Mouse (Mus musculus) left cerebral cortex, adult 2 months (tissue): ENCODE data around the gene Lck. TPM values are rescaled to one million over a fixed set of nuclear protein-coding genes. Genes with fewer than 3 reads are reported as not detected.
A peak's percentile ranks its signal among the peaks of the same experiment; 100 is the strongest.
"Not testable (repeated sequence)": the region's sequence is repeated elsewhere in the genome, so short reads cannot be mapped to it uniquely, and the experiment has no call there.

ENCODE experiments used
- DNase-seq, 2 experiments: peaks; one replicate each; pipeline ENCODE4 v3.0.0; 2021 to 2022; ENCODE audit warnings: low spot score in 2 of 2, mixed read lengths in 1 of 2; ENCODE audit errors: extremely low spot score in 1 of 2
- H3K27ac ChIP-seq: fragments of 200-600 bp; 2 replicates; pipeline ENCODE4 v1.8.1; 2022
- H3K4me3 ChIP-seq: fragments of 200-600 bp; 2 replicates; pipeline ENCODE4 v1.8.1; 2022
- CTCF ChIP-seq: fragments of 200-600 bp; IDR thresholded peaks from 2 replicates; pipeline ENCODE4 v1.8.1; 2022; ENCODE audit warnings: antibody characterized with exemption, mild to moderate bottlenecking, moderate library complexity
- intact Hi-C: fragments of 180-260 bp; cut with DNase I; formaldehyde crosslinking; loops from one replicate; pipeline ENCODE4 v1.15.1; 2025
- total RNA-seq, 2 experiments: library from RNA; stranded (reverse); gene quantifications; 2 replicates each; pipeline ENCODE4 v1.2.3; 2021

Lck gene
- total RNA-seq, 2 experiments from 2014 or later = 2.2 to 2.4 TPM

- no peak for DNase-seq
- TF ChIP-seq CTCF = no peak
- no peak overlapping the region for H3K27ac ChIP-seq
- intact Hi-C loops = no loop called here
- no peak overlapping the region for H3K4me3 ChIP-seq
Measured at GRCm38 (mm10) chr4:129563718-129564117, 9.7 kb downstream of the Lck start.

DNA sequence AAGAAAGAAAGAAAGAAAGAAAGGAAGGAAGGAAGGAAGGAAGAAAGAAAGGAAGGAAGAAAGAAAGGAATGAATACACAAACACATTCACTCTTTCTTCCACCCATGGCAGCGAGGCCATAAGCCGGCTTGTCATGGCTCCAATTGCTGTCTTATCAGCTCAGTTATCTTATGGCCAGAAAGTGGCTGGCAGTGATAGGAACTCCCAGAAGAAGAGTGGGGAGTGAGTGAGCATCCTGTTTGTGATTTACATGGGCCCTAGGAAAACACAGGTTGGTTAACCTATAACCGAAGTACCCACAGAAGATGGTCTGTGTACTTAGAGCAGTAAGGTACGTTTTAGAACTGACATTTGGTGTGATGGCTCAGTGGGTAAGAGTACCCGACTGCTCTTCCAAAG is 12.3 kb downstream of the Lck start:
- no peak for DNase-seq
- intact Hi-C loops = no loop called here
- H3K27ac ChIP-seq = no peak overlapping the region
- H3K4me3 ChIP-seq = no peak overlapping the region
- TF ChIP-seq CTCF = no peak

DNA sequence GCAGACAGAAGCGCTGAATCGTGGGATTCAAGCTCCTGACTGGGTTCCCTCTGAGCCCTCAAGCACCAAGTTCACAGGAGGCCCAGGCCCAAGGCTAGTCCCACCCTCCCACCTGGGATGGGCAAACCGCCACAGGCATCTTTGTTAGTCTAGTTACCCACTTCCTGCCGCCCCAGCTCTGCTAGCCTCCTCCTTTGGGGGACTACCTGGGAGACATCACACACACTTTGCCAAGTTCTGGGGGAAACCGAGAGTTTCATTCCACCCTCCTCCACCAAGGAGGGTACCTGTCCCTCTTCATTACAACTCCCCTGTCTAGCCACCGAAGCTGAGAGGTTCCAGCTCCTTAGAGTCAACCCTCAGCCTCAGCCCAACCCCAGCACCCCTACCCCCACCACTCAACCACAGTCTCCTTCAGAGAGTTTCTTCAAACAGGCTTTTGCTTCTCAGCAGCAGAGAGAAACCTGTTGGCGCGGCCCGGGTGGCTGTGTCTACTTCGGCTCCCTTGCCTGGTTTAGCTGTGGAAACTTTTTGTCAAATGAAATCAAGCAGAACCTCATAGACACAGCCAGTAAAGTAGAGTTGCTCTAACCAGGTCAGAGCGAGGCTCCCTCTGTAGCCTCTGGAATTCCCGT is 15.0 kb downstream of the Lck start:
- no peak for TF ChIP-seq CTCF
- Histone ChIP-seq H3K4me3 (no peak overlapping the region), H3K27ac (no peak overlapping the region)
- DNase-seq = no peak
- intact Hi-C loops = no loop called here

DNA sequence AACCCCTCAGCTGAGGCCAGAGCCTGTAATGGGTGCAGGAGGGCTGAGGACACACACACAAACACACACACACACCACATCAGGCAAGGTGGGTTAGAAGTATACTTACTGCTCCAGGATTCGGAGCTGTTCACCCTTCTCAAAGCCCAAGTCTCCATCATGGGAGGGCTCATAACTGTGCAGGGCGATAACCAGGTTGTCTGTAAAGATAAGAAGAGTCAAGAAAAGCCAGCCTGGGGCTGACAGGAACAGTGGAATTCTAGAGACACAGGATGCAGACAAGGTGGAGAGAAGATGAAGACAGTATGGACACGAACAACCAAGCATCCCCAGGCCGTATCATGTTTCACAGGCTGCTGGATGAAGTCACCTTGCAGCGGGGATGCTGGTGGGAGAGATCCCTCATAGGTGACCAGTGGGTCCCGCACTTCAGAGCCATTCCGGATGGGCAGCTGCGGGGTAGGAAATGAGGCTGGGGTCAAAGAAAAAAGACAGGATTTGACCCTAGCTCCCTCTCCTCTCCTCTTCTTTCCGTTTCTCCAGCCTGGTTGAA is 16.1 kb downstream of the Lck start:
- Histone ChIP-seq H3K4me3 (no peak overlapping the region), H3K27ac (no peak overlapping the region)
- DNase-seq = no peak
- intact Hi-C loops = no loop called here
- no peak for TF ChIP-seq CTCF

DNA sequence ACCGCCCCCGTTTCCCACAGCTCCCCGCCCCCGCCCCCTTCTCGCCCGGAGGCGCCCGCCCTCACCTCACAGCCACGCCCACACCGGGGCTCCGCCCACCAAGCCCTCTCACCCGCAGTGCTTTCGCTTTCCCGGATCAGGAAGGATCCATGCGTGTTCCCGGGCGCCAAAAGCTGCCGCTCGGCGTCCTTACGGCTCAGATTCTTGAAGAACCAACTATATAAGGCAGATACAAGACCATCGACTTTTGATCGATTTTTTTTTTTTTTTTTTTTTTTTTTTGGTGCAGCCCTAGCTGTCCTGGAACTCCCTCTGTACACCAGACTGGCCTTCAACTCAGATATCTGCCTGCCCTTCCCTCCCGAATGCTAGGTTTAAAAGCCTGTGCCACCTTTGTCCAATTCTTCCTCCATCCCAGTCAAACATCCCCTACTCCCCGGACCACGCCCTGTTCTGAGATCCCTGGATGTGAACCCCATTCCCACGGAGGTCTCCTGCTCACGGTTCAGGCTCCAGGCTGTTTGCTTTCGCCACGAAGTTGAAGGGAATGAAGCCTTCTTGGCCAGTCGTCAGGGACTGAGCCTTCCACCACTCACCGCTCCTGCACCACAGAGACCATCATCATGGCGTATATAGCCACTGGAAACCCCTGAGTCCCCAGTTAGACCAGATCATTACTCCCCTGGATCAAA is 16.8 kb downstream of the Lck start:
- peak overlapping the region; percentile 57 for H3K4me3 ChIP-seq
- intact Hi-C loops = no loop called here
- TF ChIP-seq CTCF = no peak
- H3K27ac ChIP-seq = peak overlapping the region; percentile 52
- DNase-seq = peak; percentile 74 to 79

DNA sequence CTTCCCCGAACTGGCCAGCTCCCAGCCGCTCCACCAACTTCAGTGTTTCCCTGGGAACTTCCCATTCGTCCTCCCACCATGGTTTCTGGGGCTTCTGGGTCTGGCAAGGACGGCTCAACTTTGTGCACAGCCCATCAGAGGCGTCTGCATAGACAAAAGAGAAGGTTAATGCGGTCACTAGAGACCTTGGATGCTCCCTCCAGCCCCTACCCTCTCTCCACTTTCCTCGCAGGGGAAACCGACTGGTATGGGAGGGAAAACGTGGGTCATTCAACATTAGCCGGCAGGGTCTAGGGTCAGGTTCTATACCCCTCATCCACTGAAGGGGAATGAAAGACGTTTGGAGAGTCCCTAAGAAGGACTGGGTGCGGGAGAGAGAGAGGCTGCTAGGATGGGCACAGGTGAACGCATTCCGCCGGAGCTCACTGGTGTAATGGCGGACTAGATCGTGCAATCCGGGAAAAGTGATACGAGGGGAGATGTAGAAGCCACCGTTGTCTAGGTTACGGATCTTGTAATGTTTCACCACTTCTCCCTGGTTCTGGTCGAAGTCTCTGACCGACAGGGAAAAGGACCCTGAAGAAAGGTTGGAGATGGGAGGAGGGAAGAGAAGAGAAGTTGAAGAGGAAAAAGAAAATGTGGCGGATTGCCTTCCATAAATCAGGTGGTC is 17.4 kb downstream of the Lck start:
- Histone ChIP-seq H3K4me3 (peak overlapping the region; percentile 57), H3K27ac (peak overlapping the region; percentile 52)
- no peak for DNase-seq
- intact Hi-C loops = no loop called here
- TF ChIP-seq CTCF = no peak

- Histone ChIP-seq H3K4me3 (peak overlapping the region; percentile 57), H3K27ac (no peak overlapping the region)
- peak; percentile 68 for TF ChIP-seq CTCF
- peak; percentile 36 to 40 for DNase-seq
- intact Hi-C loops = no loop called here
Measured at GRCm38 (mm10) chr4:129555421-129555861, 18.0 kb downstream of the Lck start.

- DNase-seq, H3K27ac ChIP-seq, intact Hi-C loops, H3K4me3 ChIP-seq: not testable (repeated sequence)
Measured at GRCm38 (mm10) chr4:129554512-129554911, 18.9 kb downstream of the Lck start.

DNA sequence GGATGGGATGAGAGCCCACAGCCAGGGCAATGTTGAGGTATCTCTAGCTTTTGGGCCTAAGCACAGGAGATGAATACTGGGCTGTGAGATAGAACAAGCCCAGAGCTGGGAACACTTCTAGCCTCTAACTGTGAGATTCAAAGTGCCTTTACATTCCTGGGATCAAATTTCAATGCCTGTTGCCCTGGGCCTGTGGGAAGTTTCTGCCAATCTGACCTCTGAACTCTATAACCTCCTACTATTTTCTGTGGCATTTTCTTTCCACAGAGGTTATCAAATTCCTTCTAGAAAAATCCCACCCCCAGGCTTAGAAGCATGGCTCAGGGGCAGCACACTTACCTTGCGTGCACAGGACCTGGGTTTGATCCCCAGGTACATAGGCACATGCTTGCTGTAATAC is 23.1 kb downstream of the Lck start:
- intact Hi-C loops = no loop called here
- TF ChIP-seq CTCF = no peak
- DNase-seq = no peak
- no peak overlapping the region for H3K4me3 ChIP-seq
- H3K27ac ChIP-seq = no peak overlapping the region

DNA sequence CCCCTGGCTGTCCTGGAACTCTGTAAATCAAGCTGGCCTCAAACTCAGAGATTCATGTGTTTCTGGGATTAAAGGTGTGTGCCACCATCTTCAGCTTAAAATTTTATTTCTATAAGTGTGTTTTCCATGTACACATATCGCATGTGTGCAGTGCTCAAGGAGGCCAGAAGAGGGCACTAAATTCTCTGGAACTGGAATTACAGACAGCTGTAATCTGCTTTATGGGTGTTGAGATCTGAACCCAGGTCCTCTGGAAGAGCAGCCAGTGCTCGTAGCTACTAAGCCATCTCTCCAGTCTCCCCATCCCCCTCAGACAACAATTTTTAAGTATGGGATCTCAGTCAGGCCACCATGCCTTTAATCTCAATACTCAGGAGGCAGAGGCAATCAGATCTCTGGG is 24.1 kb downstream of the Lck start:
- peak; percentile 50 for TF ChIP-seq CTCF
- no peak overlapping the region for H3K4me3 ChIP-seq
- DNase-seq = no peak
- no peak overlapping the region for H3K27ac ChIP-seq
- intact Hi-C loops = no loop called here

- intact Hi-C loops, DNase-seq, H3K27ac ChIP-seq, H3K4me3 ChIP-seq: not testable (repeated sequence)
Measured at GRCm38 (mm10) chr4:129547631-129548030, 25.8 kb downstream of the Lck start.

- TF ChIP-seq CTCF = no peak
- intact Hi-C loops = no loop called here
- Histone ChIP-seq H3K4me3 (no peak overlapping the region), H3K27ac (no peak overlapping the region)
- no peak for DNase-seq
Measured at GRCm38 (mm10) chr4:129544106-129544505, 29.3 kb downstream of the Lck start.
